Mouse (Mus musculus): ENCODE measurements around the gene Atxn2. TPM values are rescaled to one million over a fixed set of nuclear protein-coding genes. Genes with fewer than 3 reads are reported as not detected.

The Atxn2 gene
- polyA plus RNA-seq, 1 experiment from 2014 or later: 31.6 TPM

GRCm38 (mm10) chr5:121782467-121782866, 71.3 kb downstream of the Atxn2 start:
- Histone ChIP-seq H3K9me3 (ENCODE audit: low read length) (no peaks in the 10 kb centered on the region), H3K36me3 (replicated peaks; ENCODE audit: insufficient read depth, low read length) (peaks cover 59% of the 10 kb centered on the region), H3K4me2 (ENCODE audit: low read depth, low read length) (no peak overlapping the region), H3K4me1 (ENCODE audit: insufficient read depth) (no peaks in the 10 kb centered on the region), H3K9ac (replicated peaks) (no peak overlapping the region), H3K27me3 (ENCODE audit: insufficient read depth, low read length) (no peaks in the 10 kb centered on the region), H3K27ac (ENCODE audit: low read depth) (no peak overlapping the region), H3K4me3 (ENCODE audit: low read depth, low read length) (no peak overlapping the region)
- DNase-seq (no peak), ATAC-seq (no peak)
- 60% methylated on average over 4 of the region's 4 CpGs for WGBS (ENCODE audit: insufficient replicate concordance)
- TF ChIP-seq EP300 (IDR thresholded peaks at IDR 0.05; ENCODE audit: low read depth): no peak
- TF ChIP-seq CTCF (IDR thresholded peaks at IDR 0.05; ENCODE audit: low read depth): peak; percentile 29

- ATAC-seq: no peak
- TF ChIP-seq CTCF (IDR thresholded peaks at IDR 0.05; ENCODE audit: low read depth) (peak; percentile 16; the same call in 1 of the 2 replicates), EP300 (IDR thresholded peaks at IDR 0.05; ENCODE audit: low read depth) (no peak)
- Histone ChIP-seq H3K4me2 (ENCODE audit: low read depth, low read length) (no peak overlapping the region), H3K4me1 (ENCODE audit: insufficient read depth) (no peaks in the 10 kb centered on the region), H3K27me3 (ENCODE audit: insufficient read depth, low read length) (no peaks in the 10 kb centered on the region), H3K36me3 (replicated peaks; ENCODE audit: insufficient read depth, low read length) (peaks cover 49% of the 10 kb centered on the region), H3K27ac (ENCODE audit: low read depth) (no peak overlapping the region), H3K9me3 (ENCODE audit: low read length) (no peaks in the 10 kb centered on the region), H3K9ac (replicated peaks) (no peak overlapping the region), H3K4me3 (ENCODE audit: low read depth, low read length) (no peak overlapping the region)
- no peak for DNase-seq
- 79% methylated on average over 10 of the region's 10 CpGs for WGBS (ENCODE audit: insufficient replicate concordance)
These were observed 72.8 kb downstream of the Atxn2 start for GRCm38 (mm10) chr5:121783862-121784500.

GRCm38 (mm10) chr5:121791026-121791425, 79.9 kb downstream of the Atxn2 start:
- ATAC-seq: no peak
- Histone ChIP-seq H3K4me1 (ENCODE audit: insufficient read depth) (no peaks in the 10 kb centered on the region), H3K9me3 (ENCODE audit: low read length) (no peaks in the 10 kb centered on the region), H3K4me3 (ENCODE audit: low read depth, low read length) (no peak overlapping the region), H3K4me2 (ENCODE audit: low read depth, low read length) (no peak overlapping the region), H3K36me3 (replicated peaks; ENCODE audit: insufficient read depth, low read length) (peaks cover 51% of the 10 kb centered on the region), H3K27ac (ENCODE audit: low read depth) (no peak overlapping the region), H3K27me3 (ENCODE audit: insufficient read depth, low read length) (no peaks in the 10 kb centered on the region), H3K9ac (replicated peaks) (no peak overlapping the region)
- 88% methylated on average over 5 of the region's 5 CpGs for WGBS (ENCODE audit: insufficient replicate concordance)
- TF ChIP-seq CTCF (IDR thresholded peaks at IDR 0.05; ENCODE audit: low read depth): no peak
- TF ChIP-seq EP300 (IDR thresholded peaks at IDR 0.05; ENCODE audit: low read depth): no peak
- DNase-seq: no peak

GRCm38 (mm10) chr5:121795800-121796199, 84.7 kb downstream of the Atxn2 start:
- Histone ChIP-seq H3K9ac (replicated peaks) (no peak overlapping the region), H3K4me1 (ENCODE audit: insufficient read depth) (no peaks in the 10 kb centered on the region), H3K4me2 (ENCODE audit: low read depth, low read length) (no peak overlapping the region), H3K36me3 (replicated peaks; ENCODE audit: insufficient read depth, low read length) (peaks cover 50% of the 10 kb centered on the region), H3K27me3 (ENCODE audit: insufficient read depth, low read length) (no peaks in the 10 kb centered on the region), H3K4me3 (ENCODE audit: low read depth, low read length) (no peak overlapping the region), H3K27ac (ENCODE audit: low read depth) (no peak overlapping the region), H3K9me3 (ENCODE audit: low read length) (no peaks in the 10 kb centered on the region)
- DNase-seq (no peak), ATAC-seq (no peak)
- 76% methylated on average over 3 of the region's 3 CpGs for WGBS (ENCODE audit: insufficient replicate concordance)
- TF ChIP-seq CTCF (IDR thresholded peaks at IDR 0.05; ENCODE audit: low read depth) (peak; percentile 55), EP300 (IDR thresholded peaks at IDR 0.05; ENCODE audit: low read depth) (no peak)

- DNase-seq: no peak
- Histone ChIP-seq H3K4me2 (ENCODE audit: low read depth, low read length) (no peak overlapping the region), H3K36me3 (replicated peaks; ENCODE audit: insufficient read depth, low read length) (peaks cover 53% of the 10 kb centered on the region), H3K4me1 (ENCODE audit: insufficient read depth) (no peaks in the 10 kb centered on the region), H3K27ac (ENCODE audit: low read depth) (no peak overlapping the region), H3K9me3 (ENCODE audit: low read length) (no peaks in the 10 kb centered on the region), H3K27me3 (ENCODE audit: insufficient read depth, low read length) (no peaks in the 10 kb centered on the region), H3K9ac (replicated peaks) (no peak overlapping the region), H3K4me3 (ENCODE audit: low read depth, low read length) (no peak overlapping the region)
- TF ChIP-seq EP300 (IDR thresholded peaks at IDR 0.05; ENCODE audit: low read depth) (no peak), CTCF (IDR thresholded peaks at IDR 0.05; ENCODE audit: low read depth) (0 out of 2 replicates have a peak, but pooled peaks have one; percentile 4)
- 91% methylated on average over 2 of the region's 2 CpGs for WGBS (ENCODE audit: insufficient replicate concordance)
- no peak for ATAC-seq
These were observed 87.3 kb downstream of the Atxn2 start for GRCm38 (mm10) chr5:121798447-121798846.

- no peak overlapping the region for H3K4me3 ChIP-seq (ENCODE audit: low read depth, low read length)
- no peak overlapping the region for H3K27ac ChIP-seq (ENCODE audit: low read depth)
- no peaks in the 10 kb centered on the region for H3K9me3 ChIP-seq (ENCODE audit: low read length)
- H3K27me3 ChIP-seq (ENCODE audit: insufficient read depth, low read length): no peaks in the 10 kb centered on the region
- ATAC-seq: no peak
- H3K9ac ChIP-seq (replicated peaks): no peak overlapping the region
- 82% methylated on average over 3 of the region's 3 CpGs for WGBS (ENCODE audit: insufficient replicate concordance)
- no peak for DNase-seq
- no peak overlapping the region for H3K4me2 ChIP-seq (ENCODE audit: low read depth, low read length)
- peaks cover 4% of the 10 kb centered on the region for H3K4me1 ChIP-seq (ENCODE audit: insufficient read depth)
- TF ChIP-seq CTCF (IDR thresholded peaks at IDR 0.05; ENCODE audit: low read depth) (no peak), EP300 (IDR thresholded peaks at IDR 0.05; ENCODE audit: low read depth) (no peak)
- peaks cover 50% of the 10 kb centered on the region for H3K36me3 ChIP-seq (replicated peaks; ENCODE audit: insufficient read depth, low read length)
These were observed 96.0 kb downstream of the Atxn2 start for GRCm38 (mm10) chr5:121807186-121807585.

Data from liver, postnatal 0 days (tissue).